Mouse (Mus musculus) right cerebral cortex, adult 18-20 months (tissue): Measurements from ENCODE around the gene Crlf1.

Experiments used
- DNase-seq: peaks from one replicate; pipeline ENCODE4 v3.0.0; 2022; ENCODE audit warnings: mixed read lengths

The Crlf1 gene

GRCm38 (mm10) chr8:70527111-70527511 is 34.2 kb downstream of the Crlf1 start:
- no peak for DNase-seq

- DNase-seq = peak; percentile 98
Observed at GRCm38 (mm10) chr8:70527512-70528181, 34.7 kb downstream of the Crlf1 start, which contains the start of the genes Fkbp8 and Kxd1. TSS of gene Fkbp8 (plus strand) at chr8:70527724. TSS of gene Kxd1 (minus strand) at chr8:70527956.

DNA sequence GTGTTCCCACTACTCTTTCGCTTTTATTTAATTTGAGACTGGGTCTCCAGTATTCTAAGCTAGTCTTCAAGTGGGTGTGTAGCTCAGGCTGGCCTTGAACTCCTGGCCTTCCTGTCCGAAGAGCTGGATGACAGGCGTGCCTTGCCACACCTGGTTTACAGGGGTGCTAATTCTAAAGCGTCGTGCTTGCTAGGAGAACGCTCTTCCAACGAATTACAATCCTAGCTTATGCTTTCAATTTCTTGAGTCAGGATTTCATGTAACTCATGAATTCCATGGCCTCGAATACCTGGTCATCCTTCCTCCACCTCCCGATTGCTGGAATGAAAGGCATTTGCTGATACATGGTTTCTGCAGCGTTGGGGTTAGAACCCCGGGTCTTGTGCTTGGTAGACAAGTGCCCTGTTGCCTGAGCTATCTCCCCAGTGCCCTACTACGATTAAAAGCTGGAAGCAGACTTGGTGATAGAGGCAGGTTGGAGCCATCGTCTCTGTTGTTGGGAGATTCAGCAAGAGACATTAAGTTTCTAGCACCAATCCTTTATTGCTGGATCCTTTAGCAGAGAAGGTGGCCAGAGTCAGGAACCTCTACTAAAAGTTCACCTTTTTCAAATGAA is 35.3 kb downstream of the Crlf1 start:
- DNase-seq = no peak

DNA sequence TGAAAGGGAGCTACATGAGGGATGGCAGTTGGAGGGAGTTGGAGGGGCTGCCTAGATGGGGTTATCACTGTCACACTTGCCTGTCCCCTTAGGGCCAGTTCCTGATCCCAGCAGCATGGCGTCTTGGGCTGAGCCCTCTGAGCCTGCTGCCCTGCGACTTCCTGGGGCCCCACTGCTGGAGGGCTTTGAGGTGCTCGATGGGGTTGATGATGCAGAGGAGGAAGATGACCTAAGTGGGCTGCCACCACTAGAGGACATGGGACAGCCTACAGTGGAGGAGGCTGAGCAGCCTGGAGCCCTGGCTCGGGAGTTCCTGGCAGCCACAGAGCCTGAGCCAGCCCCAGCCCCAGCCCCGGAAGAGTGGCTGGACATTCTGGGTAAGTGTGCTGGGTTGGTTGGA is 36.3 kb downstream of the Crlf1 start:
- no peak for DNase-seq

- DNase-seq = no peak
Observed at GRCm38 (mm10) chr8:70529741-70530161, 36.8 kb downstream of the Crlf1 start.

DNA sequence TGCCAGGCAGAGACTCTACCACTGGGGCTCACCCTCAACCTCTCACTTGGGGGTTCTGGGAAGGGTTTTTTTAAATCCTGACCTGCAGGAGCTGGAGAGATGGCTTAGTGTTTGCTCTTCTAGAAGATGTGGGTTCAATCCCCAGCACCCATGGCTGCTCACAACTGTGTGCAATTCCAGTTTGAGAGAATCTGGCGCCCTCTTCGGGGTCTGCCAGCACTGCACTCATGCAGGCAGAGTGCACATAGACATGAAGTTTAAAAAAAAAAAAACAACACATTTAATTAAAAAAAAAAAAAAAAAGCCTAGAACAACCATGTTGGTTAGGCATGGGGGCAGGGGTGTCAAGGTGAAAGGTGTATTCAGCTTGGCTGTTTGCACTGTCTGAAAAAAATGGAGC is 37.4 kb downstream of the Crlf1 start:
- no peak for DNase-seq

DNA sequence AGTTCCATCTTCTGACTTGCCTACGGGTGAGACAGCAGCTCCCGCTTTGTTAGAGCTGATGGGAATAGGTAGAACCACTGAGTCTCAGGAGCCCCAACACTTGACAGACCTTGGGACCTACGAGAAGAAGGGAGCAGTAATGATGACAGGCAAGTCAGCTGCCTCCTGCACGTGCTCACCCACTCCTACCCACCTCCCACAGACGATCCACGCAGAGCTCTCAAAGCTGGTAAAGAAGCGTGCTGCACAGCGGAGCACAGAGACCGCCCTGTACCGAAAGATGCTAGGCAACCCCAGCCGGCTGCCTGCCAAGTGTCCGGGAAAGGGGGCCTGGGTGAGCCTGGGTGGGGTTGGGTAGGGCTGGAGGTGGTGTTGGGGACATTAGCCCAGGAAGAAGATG is 41.3 kb downstream of the Crlf1 start:
- peak; percentile 59 for DNase-seq

DNA sequence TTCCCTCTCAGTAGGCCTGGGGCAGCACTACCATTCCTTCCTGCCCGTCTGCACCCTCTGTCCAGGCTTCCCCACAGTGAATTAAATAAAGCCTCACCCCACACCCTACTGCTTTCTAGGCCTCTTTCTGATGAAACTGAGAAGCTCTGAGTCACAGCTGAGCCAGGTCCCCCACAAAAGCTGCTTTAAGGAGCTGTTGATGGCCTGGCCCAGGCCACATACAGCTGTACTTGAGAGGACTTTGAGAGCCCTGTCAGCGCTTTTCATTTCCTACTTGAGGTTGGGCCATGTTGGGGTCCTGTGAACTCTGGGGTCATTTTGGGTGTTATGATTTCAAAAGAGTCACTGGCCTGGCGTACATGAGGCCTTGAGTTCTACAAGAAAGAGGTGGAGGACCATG is 42.3 kb downstream of the Crlf1 start:
- no peak for DNase-seq

- no peak for DNase-seq
Observed at GRCm38 (mm10) chr8:70535701-70536100, 42.7 kb downstream of the Crlf1 start.

DNA sequence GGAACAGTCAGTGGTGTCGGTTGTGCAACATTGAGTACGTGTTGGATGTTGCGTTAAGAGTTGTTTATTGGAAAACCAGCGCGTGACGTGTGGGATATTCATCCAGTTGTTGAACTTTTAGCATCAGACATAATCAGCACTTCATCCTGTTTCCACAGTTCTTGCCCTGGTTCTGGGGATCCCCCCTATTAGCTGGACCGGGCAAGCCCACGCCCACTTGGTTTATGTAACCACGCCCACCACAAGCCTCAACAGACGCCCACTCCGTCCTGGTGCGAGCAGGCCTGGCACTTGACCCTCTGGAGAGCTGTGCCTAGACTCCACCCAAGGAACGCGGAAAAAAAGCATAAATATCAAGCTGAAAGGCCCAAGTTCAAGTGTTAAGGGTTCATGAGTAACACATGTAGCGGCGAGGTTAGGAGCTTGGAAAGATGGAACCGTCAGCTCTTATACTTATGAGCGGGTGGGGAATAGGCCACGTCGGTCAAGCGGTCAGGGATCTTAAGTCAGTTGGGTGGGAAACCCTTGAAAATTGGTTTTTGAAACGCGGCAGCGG is 45.1 kb downstream of the Crlf1 start:
- DNase-seq = no peak

DNA sequence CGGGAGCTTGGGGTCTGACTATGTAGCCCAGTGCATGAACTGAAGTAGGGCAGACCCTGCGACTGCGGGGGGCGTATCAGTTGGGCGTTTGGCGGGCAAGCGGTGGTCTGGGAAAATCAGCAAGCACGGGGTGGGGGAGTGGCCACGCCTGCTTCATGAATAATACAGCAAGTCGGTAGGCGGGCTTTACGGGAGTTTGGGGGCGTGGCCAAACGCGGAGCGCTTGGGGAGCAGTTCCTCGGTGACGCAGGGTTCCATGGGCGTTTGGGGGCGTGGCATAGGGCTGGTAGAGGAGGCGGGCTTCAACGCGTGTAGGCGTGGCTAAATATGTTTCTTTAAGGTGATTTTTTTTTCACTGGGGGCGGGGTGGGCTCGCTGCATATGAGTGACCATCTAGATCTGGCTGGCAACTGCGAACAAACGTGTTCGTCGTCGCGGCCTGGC is 45.7 kb downstream of the Crlf1 start:
- peak; percentile 99 for DNase-seq

DNA sequence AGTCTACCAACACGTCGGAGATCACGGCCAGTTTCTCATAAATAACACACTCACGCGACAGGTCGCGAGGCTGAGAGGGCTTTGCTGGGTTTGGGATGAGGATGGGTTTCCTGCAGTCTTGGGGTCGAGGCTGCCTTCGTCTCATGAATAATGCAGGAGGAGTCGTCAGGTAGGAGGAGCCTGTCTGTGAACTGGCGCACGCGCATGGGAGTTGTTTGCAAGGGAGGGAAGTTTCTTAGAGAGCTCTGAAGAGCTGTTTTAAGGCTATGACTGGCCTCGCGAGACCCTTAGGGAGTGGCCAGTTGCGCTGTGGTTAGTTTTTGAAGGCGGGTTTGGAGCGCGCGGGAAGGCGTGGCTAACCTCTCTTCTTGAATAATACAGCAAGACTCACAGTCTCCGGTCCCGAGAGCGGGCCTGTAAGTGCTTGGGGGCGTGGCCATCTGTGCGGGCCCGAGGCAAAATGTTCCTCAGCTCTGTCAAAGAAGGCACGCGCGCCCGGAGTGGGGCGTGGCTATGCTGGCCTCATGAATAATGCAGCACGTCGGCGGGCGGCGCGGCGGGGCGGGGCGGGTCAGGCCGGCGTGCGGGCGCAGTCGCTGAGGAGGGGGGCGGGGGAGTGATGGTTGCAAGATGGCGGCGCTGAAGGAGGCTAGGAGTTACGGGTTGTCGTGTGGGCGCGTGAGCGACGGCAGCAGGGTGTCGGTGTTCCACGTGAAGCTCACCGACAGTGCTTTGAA is 46.3 kb downstream of the Crlf1 start, which contains the start of gene Ell:
TSS of gene Ell (plus strand) at position 381 of the 737 bp plus-strand sequence.
- peak; percentile 99 for DNase-seq

- no peak for DNase-seq
Observed at GRCm38 (mm10) chr8:70540013-70540506, 47.1 kb downstream of the Crlf1 start.

GRCm38 (mm10) chr8:70540507-70541071 is 47.6 kb downstream of the Crlf1 start:
- DNase-seq = no peak

DNA sequence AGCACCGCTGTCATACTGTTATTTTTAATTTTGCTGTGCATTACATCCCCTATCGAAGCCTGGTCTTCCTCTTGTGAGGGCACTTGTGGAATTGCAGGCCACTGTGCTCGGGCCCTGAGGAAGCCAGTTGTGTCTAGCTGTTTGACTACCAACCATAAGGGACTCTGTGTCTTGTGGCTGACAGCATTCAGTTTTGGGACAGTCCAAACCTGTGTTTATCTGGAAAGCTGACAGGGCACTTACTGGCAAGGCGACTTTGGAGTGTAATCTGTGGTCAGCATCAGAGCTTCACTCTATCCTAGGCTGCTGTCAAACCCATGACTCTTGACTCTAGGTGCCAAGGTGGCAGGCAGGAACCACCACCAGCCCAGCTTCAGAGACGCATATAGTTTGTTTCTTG is 48.1 kb downstream of the Crlf1 start:
- no peak for DNase-seq

DNA sequence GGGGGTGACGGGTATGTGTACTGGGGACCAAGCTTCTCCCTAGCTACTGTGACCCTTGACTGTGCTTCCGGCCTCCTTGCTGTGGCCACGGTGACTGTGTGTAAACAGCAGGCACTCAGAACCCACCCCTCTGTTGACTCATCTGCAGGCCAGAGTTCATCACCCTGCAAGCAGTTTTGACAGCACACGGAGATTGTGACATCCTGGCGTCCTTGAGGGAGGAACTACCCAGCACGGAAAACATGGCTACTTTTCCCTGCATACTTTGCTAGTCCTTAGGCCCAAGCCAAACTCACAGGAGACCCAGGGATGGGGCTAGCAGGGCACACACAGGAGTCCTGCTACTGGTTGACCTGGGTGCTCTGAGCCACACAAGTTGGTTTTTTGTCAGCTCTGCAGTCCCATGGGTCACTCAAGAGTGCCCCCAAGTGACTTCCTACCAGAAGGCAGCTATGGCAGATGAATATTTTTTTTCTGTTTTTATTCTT is 51.3 kb downstream of the Crlf1 start:
- DNase-seq = no peak

- no peak for DNase-seq
Observed at GRCm38 (mm10) chr8:70546412-70546811, 53.5 kb downstream of the Crlf1 start.

GRCm38 (mm10) chr8:70547762-70548161 is 54.8 kb downstream of the Crlf1 start:
- no peak for DNase-seq

DNA sequence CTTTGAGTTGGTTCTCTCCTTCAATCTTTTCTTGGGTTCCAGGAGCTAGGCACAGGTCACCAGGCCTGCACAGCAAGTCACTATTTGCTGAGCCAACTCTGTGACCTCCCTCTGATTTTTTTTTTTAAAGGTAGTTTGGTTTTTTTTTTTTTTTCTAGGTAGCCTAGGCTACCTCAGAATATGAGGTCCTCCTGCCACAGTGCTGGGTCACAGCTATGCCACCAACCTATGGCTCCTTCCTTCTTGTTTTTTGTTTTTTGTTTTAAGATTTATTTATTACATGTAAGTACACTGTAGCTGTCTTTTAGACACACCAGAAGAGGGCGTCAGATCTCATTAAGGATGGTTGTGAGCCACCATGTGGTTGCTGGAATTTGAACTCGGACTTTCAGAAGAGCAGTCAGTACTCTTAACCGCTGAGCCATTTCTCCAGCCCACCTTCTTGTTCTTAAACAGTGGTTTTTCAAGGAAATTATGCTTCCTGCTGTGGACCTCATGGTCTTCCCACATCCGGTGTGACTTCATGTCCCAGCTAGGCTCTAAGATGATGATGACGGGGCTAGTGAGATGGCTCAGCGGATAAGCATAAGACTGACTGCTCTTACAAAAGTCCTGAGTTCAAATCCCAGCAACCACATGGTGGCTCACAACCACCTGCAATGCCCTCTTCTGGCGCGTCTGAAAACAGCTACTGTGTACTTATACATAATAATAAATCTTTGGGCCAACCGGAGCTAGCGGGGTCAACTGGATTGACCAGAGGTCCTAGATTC is 56.6 kb downstream of the Crlf1 start:
- no peak for DNase-seq

GRCm38 (mm10) chr8:70551558-70552161 is 58.7 kb downstream of the Crlf1 start:
- DNase-seq = no peak

- DNase-seq = no peak
Observed at GRCm38 (mm10) chr8:70552836-70553235, 59.9 kb downstream of the Crlf1 start.
